Mouse (Mus musculus): ENCODE results near the gene Frmd4b. TPM values are rescaled to one million over a fixed set of nuclear protein-coding genes. Genes with fewer than 3 reads are reported as not detected.

Frmd4b gene
- total RNA-seq, 2 experiments from 2014 or later, result 28.0 to 32.5 TPM

DNA sequence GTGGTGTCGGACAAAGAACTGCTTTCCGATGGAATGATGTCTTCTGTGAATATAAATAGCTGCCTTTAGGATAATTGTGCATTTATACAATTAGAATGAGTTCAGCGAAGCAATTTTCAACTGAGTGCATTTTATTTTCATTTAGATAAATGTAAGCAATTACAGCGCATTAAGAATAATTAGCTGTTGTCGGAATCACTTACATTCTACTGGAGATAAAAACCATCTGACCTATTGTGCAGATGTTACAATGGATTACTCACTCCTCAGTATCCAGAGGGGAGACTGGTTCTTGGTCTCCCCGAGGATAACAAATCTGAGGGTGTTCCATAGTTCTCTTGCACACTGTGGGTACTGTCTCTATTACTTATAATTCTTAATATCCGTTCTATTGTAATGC is 315.0 kb downstream of the Frmd4b start:
- H3K4me3 ChIP-seq, result no peak overlapping the region
- DNase-seq (ENCODE audit: low spot score in 2 of 2), result no peak
- no peak for TF ChIP-seq CTCF (conservative IDR thresholded peaks at IDR 0.05)

DNA sequence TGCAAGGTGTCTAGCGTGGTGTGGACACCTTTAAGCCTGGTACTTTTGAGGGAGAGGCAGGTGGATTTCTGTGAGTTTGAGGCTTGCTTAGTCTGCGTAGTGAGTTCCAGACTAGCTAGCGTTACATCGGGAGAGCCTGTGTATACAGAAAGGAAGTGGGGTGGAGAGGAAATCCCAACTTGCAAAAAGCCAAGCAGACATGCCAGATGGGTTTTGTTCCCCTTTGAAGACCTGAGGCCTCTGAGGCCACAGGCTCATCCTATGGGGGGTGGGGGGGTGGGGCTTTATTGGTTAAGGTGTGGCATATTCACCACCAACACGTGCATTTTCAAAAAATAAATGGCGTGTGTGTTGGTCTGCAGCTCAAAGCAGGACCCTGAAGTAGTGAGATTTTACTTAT is 316.7 kb downstream of the Frmd4b start:
- H3K27ac ChIP-seq, result no peak overlapping the region
- no peak overlapping the region for H3K4me3 ChIP-seq
- no peak for TF ChIP-seq CTCF (conservative IDR thresholded peaks at IDR 0.05)
- no peak for DNase-seq (ENCODE audit: low spot score in 2 of 2)

More for the DNA sequence above, 315.0 kb downstream of the Frmd4b start:
- no peak overlapping the region for H3K27ac ChIP-seq

DNA sequence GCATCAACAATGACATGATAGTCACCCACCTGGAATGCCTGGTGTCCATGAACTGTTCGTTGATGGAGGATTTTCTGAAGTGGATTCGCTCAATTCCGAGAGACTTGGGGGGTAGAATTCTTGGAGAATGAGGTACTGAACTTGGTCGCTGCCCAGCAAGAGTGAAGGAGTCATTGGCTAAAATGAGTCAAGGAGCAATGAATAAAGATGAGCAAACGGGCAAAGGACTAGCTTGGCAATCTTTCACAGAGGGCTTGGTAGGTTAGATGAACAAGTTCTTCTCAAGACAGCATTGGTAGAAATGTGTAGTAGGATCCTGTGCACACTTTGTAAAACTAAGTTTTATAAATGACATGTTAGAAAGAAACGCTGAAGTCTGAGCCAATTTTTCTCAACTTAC is 317.2 kb downstream of the Frmd4b start:
- DNase-seq (ENCODE audit: low spot score in 2 of 2), result no peak
- TF ChIP-seq CTCF (conservative IDR thresholded peaks at IDR 0.05), result no peak
- Histone ChIP-seq H3K4me3 (no peak overlapping the region), H3K27ac (no peak overlapping the region)

DNA sequence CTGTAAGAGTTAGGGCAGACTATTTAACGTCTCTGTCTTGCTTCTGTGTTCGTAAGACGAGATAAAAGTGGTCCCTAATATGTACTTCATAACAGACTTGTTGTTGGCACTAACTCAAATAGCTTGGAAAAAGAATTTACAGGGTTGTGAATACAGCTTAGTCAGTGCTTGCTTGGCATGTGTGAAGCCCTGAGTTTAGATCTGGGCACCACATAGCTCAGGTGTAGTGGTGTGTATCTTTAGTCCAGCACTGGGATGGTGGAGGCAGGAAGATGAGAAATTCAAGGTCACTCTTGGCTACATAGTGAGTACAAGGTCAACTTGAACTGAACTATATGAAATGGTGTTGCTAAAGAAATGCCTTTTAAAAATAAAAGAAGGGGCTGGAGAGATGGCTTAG is 320.2 kb downstream of the Frmd4b start:
- TF ChIP-seq CTCF (conservative IDR thresholded peaks at IDR 0.05), result no peak
- DNase-seq (ENCODE audit: low spot score in 2 of 2), result no peak
- Histone ChIP-seq H3K27ac (no peak overlapping the region), H3K4me3 (no peak overlapping the region)

GRCm38 (mm10) chr6:97295866-97296527 is 321.3 kb downstream of the Frmd4b start:
- Histone ChIP-seq H3K4me3 (no peak overlapping the region), H3K27ac (no peak overlapping the region)
- no peak for DNase-seq (ENCODE audit: low spot score in 2 of 2)
- no peak for TF ChIP-seq CTCF (conservative IDR thresholded peaks at IDR 0.05)

DNA sequence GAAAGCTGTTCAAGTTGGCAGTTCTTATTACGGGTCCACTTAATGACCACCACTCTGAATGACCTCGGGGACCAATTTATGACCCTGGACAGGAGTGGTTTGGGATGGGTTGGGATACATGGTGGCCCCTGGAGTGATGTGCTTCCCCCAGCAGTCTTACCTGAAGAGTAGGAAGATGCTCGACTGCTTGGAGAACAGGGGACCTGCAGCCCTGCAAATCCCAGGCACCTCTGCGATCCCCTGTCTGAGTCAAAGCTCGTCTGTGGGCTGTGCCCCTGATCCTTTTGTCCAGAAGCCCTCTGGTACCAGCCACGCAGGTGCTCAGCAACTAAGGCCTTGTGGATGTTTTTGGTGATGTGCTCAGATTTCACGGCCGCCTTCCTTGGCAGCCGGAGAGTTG is 321.9 kb downstream of the Frmd4b start:
- TF ChIP-seq CTCF (conservative IDR thresholded peaks at IDR 0.05), result no peak
- no peak overlapping the region for H3K4me3 ChIP-seq
- DNase-seq (ENCODE audit: low spot score in 2 of 2), result no peak
- no peak overlapping the region for H3K27ac ChIP-seq

GRCm38 (mm10) chr6:97293667-97294569 is 323.4 kb downstream of the Frmd4b start:
- DNase-seq (ENCODE audit: low spot score in 2 of 2), result no peak
- Histone ChIP-seq H3K27ac (no peak overlapping the region; the same call in 1 of the 2 replicates), H3K4me3 (no peak overlapping the region)
- TF ChIP-seq CTCF (conservative IDR thresholded peaks at IDR 0.05), result no peak

DNA sequence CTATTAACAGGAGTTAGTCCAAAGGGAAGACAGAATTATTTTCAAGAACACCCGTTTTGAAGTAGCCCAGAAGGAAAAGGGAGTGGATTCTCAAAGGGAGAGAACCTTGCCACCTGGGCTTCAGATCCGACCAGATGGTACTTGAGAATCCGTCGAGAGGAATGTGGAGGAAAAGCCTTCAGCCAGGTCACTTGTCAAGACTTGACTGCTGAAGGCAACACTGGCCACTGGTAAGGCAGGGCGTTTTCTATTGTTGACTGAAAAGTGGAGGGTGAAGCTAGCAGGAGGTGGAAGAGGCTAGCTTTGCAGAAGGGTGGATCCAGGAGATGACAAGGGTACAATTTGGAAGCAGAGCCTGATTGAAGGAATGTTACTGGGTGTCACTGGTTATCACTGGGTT is 324.4 kb downstream of the Frmd4b start:
- TF ChIP-seq CTCF (conservative IDR thresholded peaks at IDR 0.05), result no peak
- H3K4me3 ChIP-seq, result no peak overlapping the region
- DNase-seq (ENCODE audit: low spot score in 2 of 2), result no peak
- peak overlapping the region; percentile 76; the same call in 1 of the 2 replicates for H3K27ac ChIP-seq

DNA sequence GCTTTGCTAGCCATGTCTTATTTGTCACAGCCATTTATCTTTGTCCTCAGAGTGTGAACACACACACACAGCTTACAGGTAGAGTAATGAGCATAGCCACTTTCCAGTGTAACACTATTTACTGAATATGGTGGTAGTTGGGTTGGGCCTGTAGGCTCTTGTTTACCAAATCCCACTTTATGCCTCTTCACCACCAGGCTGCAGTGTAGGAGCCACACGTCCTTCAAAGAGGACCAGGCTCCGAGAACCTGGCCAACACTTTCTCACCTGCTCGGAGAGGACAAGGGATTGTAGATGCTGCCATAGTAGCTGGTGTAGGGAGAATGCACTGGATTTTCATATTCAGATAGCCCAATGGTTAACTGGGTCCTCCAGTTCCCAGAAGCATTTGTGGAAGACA is 325.2 kb downstream of the Frmd4b start:
- H3K4me3 ChIP-seq, result no peak overlapping the region
- TF ChIP-seq CTCF (conservative IDR thresholded peaks at IDR 0.05), result peak; percentile 24; the same call in 1 of the 2 replicates

GRCm38 (mm10) chr6:97291159-97291908 is 326.0 kb downstream of the Frmd4b start:
- no peak for TF ChIP-seq CTCF (conservative IDR thresholded peaks at IDR 0.05)
- Histone ChIP-seq H3K27ac (peak overlapping the region; percentile 76), H3K4me3 (peak overlapping the region; percentile 32)
- DNase-seq (ENCODE audit: low spot score in 2 of 2), result no peak

More for the DNA sequence above, 325.2 kb downstream of the Frmd4b start:
- no peak for DNase-seq (ENCODE audit: low spot score in 2 of 2)
- peak overlapping the region; percentile 76 for H3K27ac ChIP-seq

DNA sequence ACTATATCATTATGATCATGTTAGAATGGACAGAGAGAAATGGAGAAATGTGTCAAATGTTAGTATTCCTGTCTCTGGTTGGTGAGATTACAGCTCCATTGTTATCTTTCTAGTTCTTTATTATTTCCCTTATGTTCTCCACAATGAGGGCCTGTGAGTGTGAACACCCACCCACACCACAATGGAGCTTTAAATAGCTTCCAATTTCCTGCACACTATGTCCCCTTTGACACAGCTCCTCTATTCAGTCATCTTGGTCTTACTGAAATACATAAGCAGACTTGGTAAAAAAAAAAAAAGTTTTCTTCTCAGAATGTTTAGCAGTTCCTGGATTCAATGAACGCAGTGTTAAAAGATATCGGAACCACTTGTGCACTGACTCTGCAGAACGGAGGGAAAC is 326.7 kb downstream of the Frmd4b start:
- TF ChIP-seq CTCF (conservative IDR thresholded peaks at IDR 0.05), result no peak
- H3K27ac ChIP-seq, result peak overlapping the region; percentile 76
- no peak for DNase-seq (ENCODE audit: low spot score in 2 of 2)
- H3K4me3 ChIP-seq, result peak overlapping the region; percentile 32

DNA sequence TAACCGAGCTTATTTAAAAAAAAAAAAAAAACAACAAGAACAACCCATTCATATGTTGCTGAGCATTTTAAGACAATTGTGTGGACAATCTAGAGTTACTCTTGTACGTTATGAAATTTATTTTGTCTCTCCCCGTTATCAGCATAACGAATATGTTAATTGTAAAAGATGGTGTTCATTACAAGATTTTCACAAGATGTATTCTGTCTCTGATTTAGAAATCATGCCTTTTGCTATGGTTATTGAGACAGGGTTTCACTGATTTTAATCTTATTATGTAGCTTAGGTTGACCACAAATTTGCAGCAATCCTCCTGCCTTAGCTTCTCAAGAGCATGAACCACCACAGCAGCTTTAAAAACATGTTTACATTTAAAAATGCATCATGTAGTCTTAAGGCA is 327.5 kb downstream of the Frmd4b start:
- H3K27ac ChIP-seq, result peak overlapping the region; percentile 76; the same call in 1 of the 2 replicates
- no peak for DNase-seq (ENCODE audit: low spot score in 2 of 2)
- no peak for TF ChIP-seq CTCF (conservative IDR thresholded peaks at IDR 0.05)
- H3K4me3 ChIP-seq, result no peak overlapping the region

DNA sequence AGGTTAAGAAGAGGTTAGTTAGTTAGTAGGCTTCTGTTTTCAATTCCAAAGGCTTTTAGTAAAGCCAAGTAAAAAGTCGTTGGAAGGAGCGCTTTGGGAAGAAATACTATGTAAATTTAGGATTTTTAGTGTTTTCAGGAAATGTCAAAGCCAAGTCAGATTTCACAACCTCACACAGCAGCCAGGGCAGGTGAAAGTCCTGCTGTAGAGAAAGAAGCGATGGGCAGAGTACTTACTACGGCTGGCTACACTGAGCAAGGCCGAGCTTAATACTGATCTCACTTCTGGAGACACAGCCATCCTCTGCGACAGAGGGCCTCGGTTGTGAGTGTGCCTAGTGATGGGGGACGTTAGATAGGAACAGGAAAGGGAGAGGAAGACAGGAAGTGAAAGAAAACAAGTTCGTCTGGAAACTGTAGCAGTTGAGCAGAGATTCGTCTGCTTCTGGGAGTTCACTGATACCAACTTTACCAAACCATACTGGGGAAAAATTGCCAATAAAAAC is 328.0 kb downstream of the Frmd4b start:
- no peak for DNase-seq (ENCODE audit: low spot score in 2 of 2)
- H3K4me3 ChIP-seq, result no peak overlapping the region
- no peak overlapping the region for H3K27ac ChIP-seq
- TF ChIP-seq CTCF (conservative IDR thresholded peaks at IDR 0.05), result no peak
